Mouse (Mus musculus) stomach, embryonic 14.5 days (tissue): ENCODE data around the gene Ttll11. TPM values are rescaled to one million over a fixed set of nuclear protein-coding genes. Genes with fewer than 3 reads are reported as not detected.

Source experiments
- ATAC-seq: fragments of 200-750 bp; cut with Nextera tagmentation; 2 replicates; pipeline ENCODE4 v1.8.0; 2017; ENCODE audit warnings: low read depth, moderate TSS enrichment; ENCODE audit not compliant: insufficient number of reproducible peaks, insufficient read depth, low FRiP score
- H3K27ac ChIP-seq: fragments of 300-500 bp; sonication (generic); 2 replicates; pipeline ENCODE4 v1.5.1; 2014; ENCODE audit warnings: mild to moderate bottlenecking, low read length, moderate library complexity, mixed read lengths
- H3K27me3 ChIP-seq: fragments of 300-500 bp; sonication (generic); 2 replicates; pipeline ENCODE4 v1.6.1; 2014; ENCODE audit warnings: low read length, control low read depth, mixed read lengths; ENCODE audit not compliant: control insufficient read depth, insufficient read depth
- H3K36me3 ChIP-seq: fragments of 300-500 bp; sonication (generic); 2 replicates; pipeline ENCODE4 v1.6.1; 2014; ENCODE audit warnings: mild to moderate bottlenecking, control low read depth, low read length, moderate library complexity, mixed read lengths; ENCODE audit not compliant: control insufficient read depth, insufficient read depth
- H3K4me1 ChIP-seq: fragments of 300-500 bp; sonication (generic); 2 replicates; pipeline ENCODE4 v1.6.1; 2014; ENCODE audit warnings: low read length, control low read depth, mixed read lengths; ENCODE audit not compliant: control insufficient read depth, insufficient read depth
- H3K4me2 ChIP-seq: fragments of 300-500 bp; sonication (generic); replicated peaks from 2 replicates; pipeline ENCODE4 v1.6.1; 2014; ENCODE audit warnings: low read depth, low read length, control low read depth
- H3K4me3 ChIP-seq: fragments of 300-500 bp; sonication (generic); 2 replicates; pipeline ENCODE4 v1.5.1; 2014; ENCODE audit warnings: low read depth, low read length, control low read depth
- H3K9ac ChIP-seq: fragments of 300-500 bp; sonication (generic); replicated peaks from 2 replicates; pipeline ENCODE4 v1.6.1; 2014; ENCODE audit warnings: low read depth, mild to moderate bottlenecking, control low read depth, low read length, moderate library complexity, mixed read lengths
- H3K9me3 ChIP-seq: fragments of 300-500 bp; sonication (generic); 2 replicates; pipeline ENCODE4 v1.6.1; 2016; ENCODE audit warnings: low read depth, low read length, control low read depth; ENCODE audit not compliant: control insufficient read depth
- WGBS: fragments of 180-500 bp; shearing (Covaris S2); extraction: QIAGEN DNeasy Blood & Tissue Kit; methylation state at CpG from one replicate; pipeline ENCODE4 v1.1.7; 2014; 5-methylcytosine and 5-hydroxymethylcytosine counted together
- polyA plus RNA-seq: library from polyadenylated mRNA; unstranded; fragments of >200 nt; fragmentation: Nextera tagmentation; extraction: Ambion mirVana; gene quantifications from 2 replicates; pipeline ENCODE4 v1.2.1, GENCODE M21; 2014

The Ttll11 gene
- polyA plus RNA-seq = 0.41 and 0.49 TPM in 2 replicates

DNA sequence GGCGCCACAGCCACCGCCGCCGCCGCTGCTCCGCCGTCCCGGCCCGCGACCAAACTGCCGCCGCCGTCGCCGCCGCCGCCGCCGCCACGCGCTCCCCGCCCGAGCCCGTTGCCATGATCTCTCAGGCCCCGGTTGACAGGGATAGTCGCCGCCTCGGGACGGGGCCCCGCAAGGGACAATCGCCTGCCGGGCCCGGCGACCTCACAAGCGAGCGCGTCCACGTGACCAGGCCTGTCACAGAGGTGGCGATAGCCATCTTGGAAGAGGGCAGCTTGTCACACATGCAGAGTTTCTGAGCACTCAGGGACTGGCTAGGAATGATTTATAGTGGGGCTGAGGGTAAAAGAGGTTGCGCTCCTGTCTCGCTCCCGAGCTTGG is at the start of gene Ttll11:
TSS of gene Ttll11 (minus strand) at position 270 of the 378 bp plus-strand sequence.
- Histone ChIP-seq H3K9me3 (no peaks in the 10 kb centered on the region), H3K4me2 (peak within 1 kb of the TSS; percentile 99), H3K4me3 (peak within 1 kb of the TSS; percentile 85), H3K27ac (no peak within 1 kb of the TSS), H3K27me3 (no peaks in the 10 kb centered on the region), H3K36me3 (no peaks in the 10 kb centered on the region), H3K4me1 (0 out of 2 replicates have a peak, but pooled peaks cover 2% of the 10 kb centered on the region), H3K9ac (peak within 1 kb of the TSS; percentile 68)
- WGBS = 1% methylated on average over 42 of the region's 42 CpGs
- ATAC-seq = peak; percentile 92

DNA sequence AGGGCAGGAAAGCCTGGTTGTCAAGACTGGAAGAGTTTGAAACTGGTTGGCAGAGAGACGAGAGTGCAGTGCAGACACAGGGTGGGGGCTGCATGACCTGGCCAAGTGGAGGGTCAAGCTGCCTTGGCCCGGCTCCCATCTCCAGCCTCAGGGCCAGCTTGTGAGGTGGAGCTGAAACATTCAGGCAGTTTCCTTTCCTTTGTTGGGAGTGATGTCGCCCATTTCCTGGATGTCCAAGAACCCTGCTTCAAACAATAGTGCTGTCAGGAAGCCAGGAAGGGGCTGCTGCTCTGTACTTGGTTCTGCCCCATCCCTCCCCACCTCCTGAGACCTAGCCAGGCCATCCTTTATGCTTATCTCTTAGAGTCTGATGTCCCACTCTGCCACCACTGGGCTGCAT is 43.6 kb upstream of the Ttll11 start:
- no peak for ATAC-seq
- Histone ChIP-seq H3K9ac (no peak overlapping the region), H3K9me3 (no peaks in the 10 kb centered on the region), H3K4me1 (no peaks in the 10 kb centered on the region), H3K4me3 (no peak overlapping the region), H3K36me3 (no peaks in the 10 kb centered on the region), H3K27me3 (no peaks in the 10 kb centered on the region), H3K4me2 (no peak overlapping the region), H3K27ac (no peak overlapping the region)
- 72% methylated on average over 3 of the region's 3 CpGs for WGBS

GRCm38 (mm10) chr2:36021385-36022159 is 41.9 kb upstream of the Ttll11 start:
- Histone ChIP-seq H3K36me3 (no peaks in the 10 kb centered on the region), H3K9ac (no peak overlapping the region), H3K4me2 (peak overlapping the region; percentile 27), H3K27ac (no peak overlapping the region), H3K9me3 (no peaks in the 10 kb centered on the region), H3K4me3 (peak overlapping the region; percentile 4; the same call in 1 of the 2 replicates), H3K27me3 (no peaks in the 10 kb centered on the region), H3K4me1 (no peaks in the 10 kb centered on the region)
- ATAC-seq = no peak
- 7% methylated on average over 32 of the region's 32 CpGs for WGBS

- Histone ChIP-seq H3K4me2 (no peak overlapping the region), H3K27ac (no peak overlapping the region), H3K27me3 (peaks cover 10% of the 10 kb centered on the region; the same call in 1 of the 2 replicates), H3K9me3 (no peaks in the 10 kb centered on the region), H3K9ac (no peak overlapping the region), H3K4me3 (no peak overlapping the region), H3K36me3 (no peaks in the 10 kb centered on the region), H3K4me1 (no peaks in the 10 kb centered on the region)
- no peak for ATAC-seq
- WGBS = 48% methylated on average over 12 of the region's 12 CpGs
Observed at GRCm38 (mm10) chr2:36013010-36013409, 33.3 kb upstream of the Ttll11 start.

- H3K9me3 ChIP-seq = no peaks in the 10 kb centered on the region
- H3K4me3 ChIP-seq = peak overlapping the region; percentile 31
- WGBS = under 1% methylated on average over 42 of the region's 44 CpGs
- H3K4me2 ChIP-seq = peak overlapping the region; percentile 63
- H3K27ac ChIP-seq = no peak overlapping the region
- no peak for ATAC-seq
- no peak overlapping the region for H3K9ac ChIP-seq
- peaks cover 10% of the 10 kb centered on the region; the same call in 1 of the 2 replicates for H3K27me3 ChIP-seq
- H3K36me3 ChIP-seq = no peaks in the 10 kb centered on the region
- no peaks in the 10 kb centered on the region for H3K4me1 ChIP-seq
Observed at GRCm38 (mm10) chr2:36011331-36011825, 31.7 kb upstream of the Ttll11 start.

- H3K4me2 ChIP-seq = no peak overlapping the region; the same call in 1 of the 2 replicates
- no peak overlapping the region for H3K27ac ChIP-seq
- H3K36me3 ChIP-seq = no peaks in the 10 kb centered on the region
- H3K9ac ChIP-seq = no peak overlapping the region
- ATAC-seq = no peak
- peaks cover 10% of the 10 kb centered on the region; the same call in 1 of the 2 replicates for H3K27me3 ChIP-seq
- H3K9me3 ChIP-seq = no peaks in the 10 kb centered on the region
- WGBS = 47% methylated on average over 8 of the region's 8 CpGs
- no peaks in the 10 kb centered on the region for H3K4me1 ChIP-seq
- H3K4me3 ChIP-seq = peak overlapping the region; percentile 31; the same call in 1 of the 2 replicates
Observed at GRCm38 (mm10) chr2:36010579-36010978, 30.9 kb upstream of the Ttll11 start.

- 23% methylated on average over 4 of the region's 4 CpGs for WGBS
- no peak; the same call in 1 of the 2 replicates for ATAC-seq
- H3K9ac ChIP-seq = no peak overlapping the region
Observed at GRCm38 (mm10) chr2:36009386-36009785, 29.7 kb upstream of the Ttll11 start.

DNA sequence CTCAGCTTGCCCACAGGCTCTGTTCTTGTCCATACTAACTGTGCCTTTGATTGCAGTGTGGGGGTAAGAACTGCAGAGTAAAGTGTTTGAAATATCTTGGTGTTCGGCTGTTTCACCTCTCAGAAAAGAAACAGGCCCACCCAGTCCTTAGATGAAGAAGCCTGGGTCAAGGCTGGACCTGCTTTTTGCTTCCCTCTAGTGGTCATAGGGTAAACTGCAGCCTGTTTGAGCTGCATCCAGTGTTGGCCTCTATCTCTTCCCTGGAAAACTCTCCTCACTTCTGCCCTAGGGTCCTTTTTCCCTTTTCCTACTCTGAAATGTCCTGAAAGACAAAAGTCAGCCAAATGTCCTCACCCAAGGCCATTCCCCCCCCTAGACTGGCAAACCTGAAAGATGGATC is 28.4 kb upstream of the Ttll11 start:
- 19% methylated on average over 1 of the region's 1 CpGs for WGBS

More at GRCm38 (mm10) chr2:36009386-36009785, 29.7 kb upstream of the Ttll11 start:
- Histone ChIP-seq H3K27me3 (peaks cover 10% of the 10 kb centered on the region; the same call in 1 of the 2 replicates), H3K36me3 (no peaks in the 10 kb centered on the region), H3K4me2 (no peak overlapping the region), H3K4me3 (no peak overlapping the region), H3K4me1 (no peaks in the 10 kb centered on the region), H3K27ac (no peak overlapping the region), H3K9me3 (no peaks in the 10 kb centered on the region)

More for the DNA sequence above, 28.4 kb upstream of the Ttll11 start:
- Histone ChIP-seq H3K27ac (no peak overlapping the region), H3K36me3 (no peaks in the 10 kb centered on the region), H3K9me3 (no peaks in the 10 kb centered on the region), H3K4me1 (no peaks in the 10 kb centered on the region), H3K27me3 (peaks cover 9% of the 10 kb centered on the region; the same call in 1 of the 2 replicates), H3K4me2 (no peak overlapping the region), H3K9ac (no peak overlapping the region), H3K4me3 (no peak overlapping the region)
- no peak for ATAC-seq
